Mouse (Mus musculus): Measurements from ENCODE around the gene Myo16.

- no peak for TF ChIP-seq CTCF (IDR thresholded peaks at IDR 0.05; ENCODE audit: insufficient read depth, low read depth, low read length)
- no peak for TF ChIP-seq POLR2A (IDR thresholded peaks at IDR 0.05; ENCODE audit: insufficient read depth, low read depth, low read length)
These were observed 263.6 kb downstream of the Myo16 start for GRCm38 (mm10) chr8:10417281-10417680.
